Mouse (Mus musculus): ENCODE data around the gene Pomp.

GRCm38 (mm10) chr5:147824021-147824605, 36.1 kb upstream of the Pomp start:
- TF ChIP-seq CTCF (IDR thresholded peaks at IDR 0.05) (no peak), EP300 (IDR thresholded peaks at IDR 0.05) (no peak)
